Mouse (Mus musculus): ENCODE data around the gene Kcnd1. TPM values are rescaled to one million over a fixed set of nuclear protein-coding genes. Genes with fewer than 3 reads are reported as not detected.
A peak's percentile ranks its signal among the peaks of the same experiment; 100 is the strongest.

Kcnd1 gene
- total RNA-seq, 2 experiments from 2014 or later, result 0.18 to 0.43 TPM

- DNase-seq, result no peak
Observed at GRCm38 (mm10) chrX:7859191-7859753, 37.2 kb downstream of the Kcnd1 start.

DNA sequence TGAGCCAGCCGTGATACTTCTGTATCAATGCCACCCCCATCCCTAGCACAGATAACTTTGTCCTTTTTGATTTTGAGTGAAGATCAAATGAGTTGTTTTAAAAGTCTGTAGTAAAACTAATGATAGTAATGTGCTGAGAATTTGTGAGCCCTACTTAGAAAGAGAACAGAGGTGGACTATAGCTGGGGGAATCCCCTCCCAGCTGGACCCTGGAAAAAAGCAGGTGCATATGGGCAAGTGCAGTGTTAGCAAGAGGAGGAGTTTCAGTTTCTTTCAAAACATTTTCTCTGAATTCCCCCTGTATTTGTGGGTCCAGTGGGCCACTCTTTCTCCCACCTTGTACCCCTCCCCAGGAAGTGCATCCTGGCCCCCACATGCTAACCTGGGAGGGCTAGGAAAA, 41.1 kb downstream of the Kcnd1 start:
- DNase-seq, result no peak

DNA sequence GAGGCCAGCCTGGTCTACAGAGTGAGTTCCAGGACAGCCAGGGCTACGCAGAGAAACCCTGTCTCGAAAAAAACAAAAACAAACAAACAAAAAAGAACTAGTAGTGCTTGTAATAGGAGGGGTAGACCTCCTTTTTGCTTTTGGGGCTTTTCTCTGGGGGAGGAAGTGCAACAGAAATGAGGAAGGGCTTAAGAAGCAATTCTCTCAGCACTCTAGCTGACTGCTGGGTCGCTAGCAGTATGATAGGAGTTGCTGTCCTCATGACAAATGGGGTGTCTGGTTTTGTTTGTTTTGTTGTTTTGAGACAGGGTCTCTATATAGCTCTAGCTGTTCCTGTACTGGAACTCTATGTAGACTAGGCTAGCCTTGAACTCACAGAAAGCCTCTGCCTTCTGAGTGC, 42.5 kb downstream of the Kcnd1 start:
- no peak for DNase-seq

GRCm38 (mm10) chrX:7865343-7865742, 43.3 kb downstream of the Kcnd1 start:
- DNase-seq, result no peak

DNA sequence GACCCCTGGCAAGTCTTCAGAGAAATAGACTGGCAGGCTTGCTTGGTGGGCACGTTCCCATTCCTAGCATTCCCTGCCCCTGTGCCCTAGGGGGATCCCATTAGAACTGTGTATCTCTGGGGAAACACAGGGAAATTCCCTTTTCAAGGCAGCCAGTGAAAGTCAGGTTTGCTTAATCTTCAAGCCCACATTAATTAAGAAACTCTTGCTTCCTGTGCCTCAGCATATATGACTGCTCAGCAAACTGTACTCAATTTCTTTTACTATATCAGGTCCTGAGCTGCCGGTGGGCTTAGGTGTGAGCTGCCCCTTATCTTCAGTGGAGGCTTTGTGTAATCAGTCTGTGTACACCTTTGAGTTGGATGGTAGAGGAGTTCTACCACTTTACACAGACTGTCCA, 43.7 kb downstream of the Kcnd1 start:
- no peak for DNase-seq

- DNase-seq, result no peak
Observed at GRCm38 (mm10) chrX:7867141-7867540, 45.1 kb downstream of the Kcnd1 start.

GRCm38 (mm10) chrX:7868506-7868905, 46.4 kb downstream of the Kcnd1 start:
- DNase-seq, result no peak

- no peak for DNase-seq
Observed at GRCm38 (mm10) chrX:7869826-7870225, 47.7 kb downstream of the Kcnd1 start.

DNA sequence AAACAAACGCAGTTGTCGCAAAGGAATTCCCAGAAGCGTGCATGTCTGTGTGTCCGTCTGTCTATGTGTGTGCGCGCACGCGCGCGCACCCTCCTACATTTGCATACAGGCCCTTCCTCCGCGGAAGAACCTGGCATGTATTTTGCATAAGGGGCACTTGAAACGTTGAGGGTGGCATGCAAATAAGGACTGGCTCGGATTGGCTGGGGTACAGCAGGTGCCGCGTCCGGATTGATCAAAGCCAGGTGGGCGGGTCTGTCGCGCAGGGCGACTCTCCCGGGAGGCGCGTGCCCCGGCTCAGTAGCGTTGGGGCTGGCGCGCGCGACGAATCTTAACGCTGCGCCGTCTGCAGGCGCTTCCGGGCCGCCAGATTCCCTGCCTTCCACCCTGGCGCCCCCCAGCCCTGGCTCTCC, 55.9 kb downstream of the Kcnd1 start, which contains the start of gene Pim2:
TSS of gene Pim2 (plus strand) at position 256 of the 413 bp plus-strand sequence.
- DNase-seq, result peak; percentile 75

DNA sequence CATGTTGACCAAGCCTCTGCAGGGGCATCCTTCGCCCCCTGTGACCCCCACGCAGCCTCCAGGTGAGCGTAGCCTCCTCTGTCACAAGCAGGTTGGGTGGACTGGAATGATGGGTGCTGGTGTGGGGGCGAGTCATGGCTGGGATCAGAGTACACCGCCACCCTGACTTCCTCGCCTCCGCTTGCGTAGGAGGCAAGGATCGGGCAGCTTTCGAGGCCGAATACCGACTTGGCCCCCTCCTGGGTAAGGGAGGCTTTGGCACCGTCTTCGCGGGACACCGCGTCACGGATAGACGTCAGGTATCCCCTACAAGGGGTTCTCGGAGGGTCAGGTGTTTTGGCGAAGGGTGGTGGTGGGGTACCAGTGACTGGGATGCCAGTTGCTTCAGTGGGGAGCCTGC, 56.4 kb downstream of the Kcnd1 start:
- no peak for DNase-seq

DNA sequence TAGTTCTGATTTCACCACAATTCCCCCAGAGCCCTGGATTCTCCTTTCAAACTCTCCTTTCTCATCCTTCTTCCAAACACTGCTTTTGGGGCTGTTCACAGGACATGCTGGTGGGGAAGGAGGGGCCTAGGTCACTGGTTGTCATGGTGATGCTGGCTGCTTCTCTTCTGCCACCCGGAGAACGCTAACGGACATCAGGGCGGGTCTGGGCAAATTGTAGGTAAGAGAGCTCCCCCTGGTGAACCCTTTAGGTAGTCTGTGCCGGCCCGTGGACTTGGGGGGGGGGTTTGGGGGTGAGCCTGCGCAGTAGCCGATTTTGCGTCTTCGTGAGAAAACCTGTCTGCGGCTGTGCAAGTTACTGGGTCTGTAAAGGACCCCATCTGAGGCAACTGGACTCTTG, 57.7 kb downstream of the Kcnd1 start:
- DNase-seq, result peak; percentile 59

GRCm38 (mm10) chrX:7883841-7884567, 61.9 kb downstream of the Kcnd1 start, which contains the start of gene Slc35a2:
Gene Slc35a2, plus strand, starts transcription at chrX:7884028.
- peak; percentile 85 for DNase-seq

Small RNA genes lying within 50 kb of the gene (microRNA-seq; reads per million reads assigned to microRNA genes)
- gene Mir1198 (ENCODE audit: borderline replicate concordance in 2 of 2), result 17.5 to 33.9 reads per million in 2 experiments

Other genes starting within 250 kb of the Kcnd1 start
- under 1 TPM in 1 of 2 experiments, not detected in 1; 0.08 TPM for gene Foxp3, start 248.6 kb upstream of the Kcnd1 start, total RNA-seq (2021)
- gene Ppp1r3f, start 248.0 kb upstream of the Kcnd1 start, total RNA-seq (2021), result 1 to 10 TPM; 2.0 to 3.1 TPM
- 10 to 100 TPM; 10.7 to 11.9 TPM for gene Ccdc22, start 216.8 kb upstream of the Kcnd1 start, total RNA-seq (2021)
- not detected for gene Cacna1f, start 215.2 kb upstream of the Kcnd1 start, total RNA-seq (2021)
- 1 to 10 TPM; 1.0 to 1.6 TPM for gene Syp, start 183.8 kb upstream of the Kcnd1 start, total RNA-seq (2021)
- gene Prickle3, start 165.0 kb upstream of the Kcnd1 start, total RNA-seq (2021), result 10 to 100 TPM; 15.4 to 16.4 TPM
- gene Plp2, start 150.9 kb upstream of the Kcnd1 start, total RNA-seq (2021), result 10 to 100 TPM; 25.4 to 27.2 TPM
- 10 to 100 TPM; 16.5 to 21.5 TPM for gene Magix, start 141.0 kb upstream of the Kcnd1 start, total RNA-seq (2021)
- gene Gpkow, start 125.2 kb upstream of the Kcnd1 start, total RNA-seq (2021), result 10 to 100 TPM; 11.3 to 14.6 TPM
- 10 to 100 TPM; 21.8 to 27.6 TPM for gene Wdr45, start 108.0 kb upstream of the Kcnd1 start, total RNA-seq (2021)
- gene Gm45208, start 100.0 kb upstream of the Kcnd1 start, total RNA-seq (2021), result not detected
- 1 to 10 TPM; 4.7 to 7.3 TPM for gene Praf2, start 93.8 kb upstream of the Kcnd1 start, total RNA-seq (2021)
- under 1 TPM; 0.16 to 0.56 TPM for gene Ccdc120, start 71.4 kb upstream of the Kcnd1 start, total RNA-seq (2021)
- 1 to 10 TPM; 6.1 to 8.2 TPM for gene Tfe3, start 59.7 kb upstream of the Kcnd1 start, total RNA-seq (2021)
- gene Gripap1, start 32.5 kb upstream of the Kcnd1 start, total RNA-seq (2021), result 10 to 100 TPM; 17.5 to 21.2 TPM
- gene Otud5, start 19.1 kb downstream of the Kcnd1 start, total RNA-seq (2021), result 10 to 100 TPM; 14.8 to 18.2 TPM
- gene Pim2, start 56.0 kb downstream of the Kcnd1 start, total RNA-seq (2021), result 1 to 10 TPM; 1.5 TPM
- 1 to 10 TPM; 7.6 to 8.1 TPM for gene Slc35a2, start 61.7 kb downstream of the Kcnd1 start, total RNA-seq (2021)
- gene Pqbp1, start 77.0 kb downstream of the Kcnd1 start, total RNA-seq (2021), result 10 to 100 TPM; 19.5 to 23.1 TPM
- gene Timm17b, start 77.1 kb downstream of the Kcnd1 start, total RNA-seq (2021), result 10 to 100 TPM; 37.8 to 38.5 TPM
- gene Gm10491, start 85.5 kb downstream of the Kcnd1 start, total RNA-seq (2021), result not detected
- gene Gm10490, start 87.3 kb downstream of the Kcnd1 start, total RNA-seq (2021), result not detected
- not detected for gene Pcsk1n, start 97.5 kb downstream of the Kcnd1 start, total RNA-seq (2021)
- not detected for gene Eras, start 106.3 kb downstream of the Kcnd1 start, total RNA-seq (2021)
- gene Hdac6, start 125.6 kb downstream of the Kcnd1 start, total RNA-seq (2021), result 1 to 10 TPM; 3.9 to 5.0 TPM
- not detected for gene Gata1, start 155.8 kb downstream of the Kcnd1 start, total RNA-seq (2021)
- not detected for gene Glod5, start 196.2 kb downstream of the Kcnd1 start, total RNA-seq (2021)